Mouse (Mus musculus) gastrocnemius, postnatal 36 days (tissue): ENCODE data around the gene Xylt1. TPM values are rescaled to one million over a fixed set of nuclear protein-coding genes. Genes with fewer than 3 reads are reported as not detected.

Source experiments
- DNase-seq, 2 experiments: peaks; one replicate each; pipeline ENCODE4 v3.0.0; 2022
- intact Hi-C: fragments of 180-260 bp; cut with DNase I; formaldehyde crosslinking; loops from one replicate; pipeline ENCODE4 v1.15.1; 2025
- total RNA-seq, 2 experiments: library from RNA; stranded (reverse); gene quantifications; 2 replicates each; pipeline ENCODE4 v1.2.3; 2021

Xylt1 gene
- total RNA-seq, 2 experiments from 2014 or later = 5.0 to 5.5 TPM

DNA sequence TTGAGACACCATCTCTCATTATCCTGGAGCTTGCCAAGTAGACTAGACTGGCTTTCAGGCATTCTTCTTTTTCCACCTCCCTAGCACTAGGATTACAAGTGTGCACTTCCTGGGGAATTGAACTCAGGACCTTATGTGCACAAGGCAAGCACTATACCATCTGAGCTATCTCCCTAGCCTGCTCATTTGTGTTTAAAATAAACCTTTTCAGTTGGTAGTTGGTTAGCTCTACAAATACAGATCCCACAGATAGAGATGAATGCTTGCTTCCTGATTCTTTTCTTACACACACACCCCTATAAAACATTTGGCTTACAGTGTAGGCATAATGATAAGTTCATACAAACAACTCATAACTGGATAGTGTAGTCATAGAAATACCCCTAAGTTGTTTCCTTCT, 206.0 kb downstream of the Xylt1 start:
- DNase-seq = no peak
- intact Hi-C loops = no loop called here

DNA sequence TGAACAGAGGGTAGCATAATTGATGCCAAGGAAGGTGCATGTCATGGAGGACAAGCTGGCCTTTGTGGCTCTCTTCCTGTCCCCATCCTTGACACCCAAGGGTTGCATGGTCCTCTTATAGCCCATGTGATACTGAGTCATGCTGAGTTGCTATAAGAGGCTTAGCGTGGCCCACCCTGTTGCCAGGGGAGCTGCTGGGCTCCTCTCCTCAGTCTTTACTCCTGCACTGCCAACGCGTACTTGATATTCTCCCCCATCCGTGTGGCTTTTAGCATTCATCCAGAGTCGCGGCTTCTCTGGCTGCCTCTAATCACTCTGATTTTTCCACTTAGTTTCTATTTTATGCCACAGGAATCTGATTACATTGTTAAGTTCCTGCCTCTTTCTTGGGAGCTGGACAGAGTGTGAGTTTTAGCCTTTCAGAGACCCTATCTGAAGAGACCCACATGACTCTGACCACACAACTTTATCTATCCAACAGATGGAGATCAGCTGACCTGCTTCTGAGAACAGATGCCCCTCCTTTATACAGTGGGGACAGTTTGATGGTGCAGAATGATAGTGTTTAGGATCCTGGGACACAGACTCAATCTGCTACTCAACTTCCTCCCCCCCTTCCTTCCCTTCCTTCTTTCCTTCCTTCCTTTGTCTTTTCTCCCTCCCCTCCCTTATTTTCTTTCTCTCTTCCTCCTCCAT, 206.6 kb downstream of the Xylt1 start:
- intact Hi-C loops = no loop called here
- no peak for DNase-seq

DNA sequence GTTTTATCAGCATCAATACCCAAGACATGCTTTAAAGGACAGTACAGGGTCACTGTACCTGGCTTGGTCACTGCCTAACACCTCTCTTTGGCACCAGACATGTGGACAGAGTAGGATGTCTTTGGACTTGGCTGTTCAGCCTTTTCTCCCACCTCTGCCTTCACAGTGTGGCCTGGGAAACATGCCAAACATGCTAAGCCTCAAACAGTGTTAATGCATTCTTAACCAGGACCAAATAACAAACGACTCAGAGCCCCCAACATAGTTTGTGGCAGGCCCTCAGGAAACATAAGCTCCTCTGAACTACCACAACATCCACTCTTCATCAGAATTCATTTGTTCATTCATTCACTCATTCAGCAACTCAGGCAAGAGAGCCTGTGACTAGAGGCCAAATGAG, 207.6 kb downstream of the Xylt1 start:
- intact Hi-C loops = no loop called here
- no peak for DNase-seq

DNA sequence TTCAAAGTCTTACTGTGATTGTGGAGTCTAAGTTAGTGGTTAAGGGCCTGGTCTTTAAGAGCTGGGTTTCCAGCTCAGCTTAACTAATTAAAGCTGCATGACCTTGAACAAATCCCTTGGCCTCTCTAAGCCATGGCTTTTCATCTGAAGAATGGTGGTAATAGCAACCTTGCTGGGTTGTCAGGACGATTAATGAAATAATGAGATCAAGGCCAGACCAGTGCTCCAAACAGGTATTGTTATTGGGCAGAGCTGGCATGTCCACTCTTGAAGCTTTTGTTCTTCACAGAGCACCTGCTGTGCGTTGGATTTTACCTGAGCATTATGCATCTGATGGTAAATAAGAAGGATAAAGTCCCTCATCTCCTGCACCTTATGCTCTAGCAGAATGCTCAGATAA, 208.6 kb downstream of the Xylt1 start:
- intact Hi-C loops = no loop called here
- no peak for DNase-seq

DNA sequence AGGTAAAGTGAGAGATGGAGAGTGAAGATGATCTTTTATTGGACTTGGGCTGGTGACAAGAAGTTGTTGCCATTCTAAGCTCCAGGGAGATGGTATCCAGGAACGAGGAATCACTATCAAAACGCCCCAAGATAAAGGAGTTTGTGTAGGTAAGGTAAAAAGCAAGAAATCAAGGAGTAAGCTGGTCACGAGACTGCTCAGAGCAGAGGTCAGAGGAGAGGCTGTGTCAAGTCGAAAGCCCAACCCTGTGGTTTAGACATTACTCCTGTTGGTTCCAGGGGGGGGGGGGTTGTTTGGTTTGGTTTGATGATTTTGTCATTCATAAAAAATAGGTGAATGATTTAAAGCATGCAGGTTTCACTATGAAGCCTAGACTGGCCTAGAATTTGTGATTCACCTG, 209.0 kb downstream of the Xylt1 start:
- intact Hi-C loops = no loop called here
- DNase-seq = no peak

DNA sequence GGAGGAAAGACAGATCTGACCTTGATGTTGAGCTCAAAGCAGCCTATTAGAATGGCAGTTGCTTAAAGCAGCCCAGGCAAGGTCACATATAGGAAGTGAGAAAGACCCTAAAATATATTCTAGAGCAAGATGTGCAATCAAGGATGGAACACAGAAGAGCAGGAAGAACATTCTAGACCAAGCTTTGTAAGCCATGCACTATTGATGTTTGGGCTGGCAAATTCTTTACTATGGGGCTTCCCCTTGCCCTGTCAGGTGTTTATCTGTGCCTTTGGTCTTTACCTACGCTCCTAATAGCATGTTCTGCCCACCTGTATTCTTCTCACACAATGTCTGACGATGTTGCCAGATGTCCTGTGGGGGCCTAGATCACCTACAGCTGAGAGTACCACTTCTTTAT, 213.4 kb downstream of the Xylt1 start:
- DNase-seq = no peak
- intact Hi-C loops = no loop called here

DNA sequence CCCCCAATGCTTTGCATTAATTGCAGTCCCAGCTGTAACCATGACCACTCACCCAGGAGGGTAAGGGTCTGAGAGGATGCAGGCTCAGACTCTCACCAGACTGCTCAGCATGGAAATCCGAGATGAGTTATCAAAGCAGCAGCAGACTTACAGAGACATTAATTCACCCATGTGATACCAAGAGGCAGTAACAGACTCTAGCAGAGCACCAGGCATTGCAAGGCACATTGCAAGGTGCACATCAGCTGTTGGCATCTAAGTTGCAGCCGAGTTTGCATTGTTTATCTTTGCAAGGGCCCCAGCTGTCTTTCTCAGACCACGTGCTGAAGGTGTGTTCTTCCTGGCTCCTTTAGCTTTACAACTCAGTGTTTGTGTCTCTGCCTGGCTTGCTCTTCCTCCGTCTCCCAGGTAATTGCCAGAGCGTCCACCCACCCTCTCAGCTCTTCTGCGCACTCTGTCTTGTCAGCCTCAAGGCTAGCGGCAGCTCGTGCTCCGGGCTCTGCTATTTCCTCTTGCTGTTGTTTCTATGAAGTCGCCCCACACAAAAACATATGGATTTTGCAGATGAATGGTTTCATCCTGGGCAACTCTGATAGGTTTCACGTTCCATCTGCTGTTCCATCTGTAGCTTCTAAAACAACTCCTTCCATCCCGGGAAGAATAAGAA, 214.4 kb downstream of the Xylt1 start:
- intact Hi-C loops = no loop called here
- DNase-seq = no peak

DNA sequence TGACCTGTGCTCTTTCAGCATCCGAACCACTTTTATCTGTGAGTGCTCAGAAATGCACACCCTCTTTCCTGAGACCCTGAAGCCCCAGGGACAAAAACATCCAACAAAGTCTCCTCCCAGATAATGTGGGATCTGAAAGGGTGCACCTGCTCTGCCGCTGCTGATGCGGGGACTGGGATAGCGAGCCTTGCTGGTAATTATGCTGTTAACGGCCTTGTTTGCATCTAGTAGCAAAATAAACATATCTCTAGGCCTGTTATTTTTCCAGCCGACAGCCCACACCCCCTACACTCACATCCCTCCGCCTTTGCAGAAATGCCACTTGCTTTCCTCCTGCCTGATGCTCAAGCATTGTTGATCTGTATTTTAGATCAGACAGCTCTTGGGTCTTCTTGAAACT, 219.7 kb downstream of the Xylt1 start:
- intact Hi-C loops = no loop called here
- DNase-seq = no peak

DNA sequence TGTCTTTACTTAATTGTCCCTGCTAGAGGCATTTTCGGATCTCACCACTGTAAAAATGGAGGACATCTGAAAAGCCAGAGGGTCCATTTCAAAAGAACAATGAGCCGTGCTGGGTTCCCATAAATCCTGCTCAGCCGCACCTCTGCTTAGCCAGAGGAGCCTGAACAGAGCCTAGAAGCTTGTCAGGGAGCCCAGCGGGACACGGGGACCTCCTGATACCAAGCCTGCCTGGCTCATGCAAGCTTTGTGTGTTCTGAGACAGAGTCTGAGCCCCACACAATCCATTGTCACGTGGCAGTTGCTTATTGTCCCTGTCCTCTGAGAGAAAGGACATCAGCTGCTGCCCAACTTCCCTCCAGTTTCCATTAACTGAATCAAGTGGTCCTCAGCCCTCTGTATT, 229.7 kb downstream of the Xylt1 start:
- intact Hi-C loops = no loop called here

DNA sequence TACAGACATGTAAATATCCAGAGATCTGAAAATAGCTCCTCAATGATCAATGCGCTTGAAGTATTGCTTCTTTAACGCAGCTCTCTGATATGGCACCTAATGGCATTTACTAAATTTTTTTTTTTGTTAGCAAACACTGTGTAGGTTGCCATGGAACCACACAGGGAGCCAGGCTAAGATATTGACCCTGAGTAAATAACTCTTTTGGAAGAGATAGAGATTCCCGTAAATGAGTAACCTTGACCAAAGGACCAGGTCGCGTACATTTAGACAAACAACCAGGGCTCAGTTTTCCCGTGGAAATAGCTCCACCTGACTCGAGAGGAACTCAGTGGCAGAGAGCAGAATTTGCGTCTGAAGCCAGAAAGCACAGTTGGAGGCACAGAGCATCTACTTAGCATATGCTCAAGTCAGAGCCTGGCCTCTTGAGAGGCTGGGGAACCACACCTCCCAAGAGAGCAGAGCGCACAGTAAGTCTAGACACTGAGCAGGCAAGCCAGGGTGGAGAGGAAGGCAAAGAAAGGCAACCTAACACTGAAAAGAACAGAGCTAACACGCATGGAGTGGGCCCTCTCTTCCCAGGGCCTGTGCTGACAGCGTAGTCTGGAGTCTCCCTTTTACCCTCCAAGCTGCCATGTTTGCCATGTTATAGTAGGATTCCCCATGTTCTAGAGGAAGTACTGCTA, 232.2 kb downstream of the Xylt1 start:
- intact Hi-C loops = no loop called here
- no peak for DNase-seq

More for the DNA sequence above, 229.7 kb downstream of the Xylt1 start:
- DNase-seq = no peak

DNA sequence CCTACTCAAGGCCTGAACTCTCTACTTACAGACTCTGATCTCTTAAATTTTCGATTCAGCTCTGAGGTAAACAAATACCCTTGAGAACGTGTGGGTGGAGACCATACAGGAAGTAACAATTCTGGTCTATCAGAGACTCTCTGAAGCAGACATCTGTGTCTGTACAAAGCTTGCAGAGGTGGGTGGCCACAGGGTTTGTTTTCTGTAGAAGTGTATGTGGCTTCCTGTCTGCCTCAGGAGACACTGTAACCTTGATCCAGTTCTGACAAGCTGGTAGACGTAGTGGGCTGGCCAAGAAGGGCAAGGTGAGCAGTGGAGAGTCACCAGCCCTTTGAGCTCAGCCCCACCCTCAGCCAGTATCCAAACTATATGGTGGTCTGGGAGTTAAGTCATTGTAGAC, 233.0 kb downstream of the Xylt1 start:
- no peak for DNase-seq
- intact Hi-C loops = no loop called here

DNA sequence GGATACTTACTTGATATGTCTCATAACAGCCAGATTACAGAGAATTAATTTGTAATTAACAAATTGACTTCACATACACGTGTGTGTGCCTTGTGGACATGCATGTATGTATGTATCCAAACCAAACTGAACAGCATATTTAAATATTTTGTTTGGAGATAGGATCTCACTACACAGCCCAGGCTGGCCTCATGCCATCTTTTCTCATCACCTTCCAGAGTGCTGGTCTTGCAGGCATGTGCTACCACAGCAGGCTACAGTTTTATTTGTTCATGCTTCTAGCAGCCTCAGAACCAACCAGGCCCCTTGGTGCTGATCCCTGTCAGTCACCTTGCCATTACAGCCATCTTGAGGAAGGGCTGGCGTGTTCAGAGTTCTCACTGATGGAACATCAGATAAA, 233.6 kb downstream of the Xylt1 start:
- intact Hi-C loops = no loop called here
- DNase-seq = no peak

DNA sequence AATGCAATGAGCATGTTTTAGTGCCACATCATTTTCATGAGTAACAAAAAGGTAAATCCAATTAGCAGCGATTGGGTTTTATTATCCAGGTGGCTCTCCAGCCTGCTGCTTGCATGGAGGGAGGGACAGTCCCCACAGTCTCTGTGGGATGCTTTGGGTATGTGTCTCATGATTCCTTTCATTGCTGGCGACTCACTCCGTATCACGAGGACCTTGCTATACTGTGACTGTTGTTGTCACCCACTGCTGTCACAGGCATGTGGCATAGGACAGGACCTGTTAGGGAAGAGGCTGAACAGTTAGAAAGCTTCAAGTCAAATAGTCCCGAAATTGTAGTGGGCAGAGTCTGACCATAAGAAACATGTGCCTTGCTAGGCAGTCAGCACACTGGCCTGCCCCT, 234.1 kb downstream of the Xylt1 start:
- DNase-seq = no peak
- intact Hi-C loops = no loop called here

DNA sequence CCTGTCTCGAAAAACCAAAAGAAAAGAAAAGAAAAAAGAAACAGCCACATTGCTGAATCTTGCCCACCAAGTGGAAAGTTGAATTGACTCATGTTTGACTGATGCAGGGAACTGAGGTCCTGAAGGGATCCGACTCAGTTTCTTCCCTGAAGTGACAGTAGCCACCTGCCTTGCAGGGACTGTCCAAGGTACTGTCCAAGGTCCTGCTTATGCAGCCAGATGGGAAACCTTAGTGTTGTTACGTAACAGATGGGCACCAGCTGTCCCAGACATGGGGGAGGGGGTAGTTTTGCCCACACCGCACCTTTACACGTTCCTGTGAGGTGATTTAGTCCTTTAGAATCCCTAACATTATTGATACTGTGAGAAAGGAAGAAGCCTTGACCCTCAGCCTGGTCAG, 235.5 kb downstream of the Xylt1 start:
- intact Hi-C loops = no loop called here
- no peak for DNase-seq

DNA sequence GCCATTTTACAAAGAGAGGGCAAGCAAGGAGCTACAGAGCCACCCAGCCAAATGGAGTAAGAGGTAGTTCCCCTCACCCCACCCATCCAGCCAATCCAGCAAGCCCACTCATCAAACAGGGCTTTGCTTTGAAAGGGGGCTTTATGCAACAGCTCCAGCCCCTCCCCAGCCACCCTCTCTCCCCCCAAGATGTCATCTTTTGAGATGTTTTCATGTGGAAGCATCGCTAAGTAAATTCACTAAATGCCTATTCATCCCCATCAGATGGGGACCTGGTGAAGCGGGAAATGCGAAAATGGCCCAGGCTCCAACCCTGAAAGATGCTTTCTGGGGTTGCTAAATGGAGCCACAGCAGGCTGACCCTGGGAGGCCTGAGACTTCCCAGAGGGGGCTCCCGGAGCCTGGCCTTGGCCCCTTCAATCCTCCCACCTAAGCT, 238.0 kb downstream of the Xylt1 start:
- intact Hi-C loops = no loop called here
- DNase-seq = no peak

DNA sequence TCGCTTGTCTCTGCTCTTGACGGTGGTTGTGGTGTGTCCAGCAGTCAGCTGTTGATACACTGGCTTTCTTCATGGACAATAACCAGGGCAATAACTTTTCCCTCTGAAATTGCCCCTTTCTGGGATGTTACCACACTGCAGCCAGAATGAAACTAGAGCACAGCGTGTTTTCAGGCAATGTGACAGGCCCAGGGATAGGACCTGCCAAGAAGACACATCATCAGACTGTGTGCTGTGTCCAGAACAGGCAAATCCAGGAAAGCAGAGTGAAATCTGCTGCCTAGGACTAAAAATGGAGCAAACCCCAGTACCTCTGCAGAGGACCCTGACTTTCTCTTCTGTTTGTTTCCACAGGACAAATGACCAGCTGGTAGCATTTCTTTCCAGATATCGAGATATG, 240.8 kb downstream of the Xylt1 start:
- intact Hi-C loops = loop anchor here (5.0 kb wide), 1 partner anchor 304 kb away; no protein-coding TSS in a partner anchor
- no peak for DNase-seq

DNA sequence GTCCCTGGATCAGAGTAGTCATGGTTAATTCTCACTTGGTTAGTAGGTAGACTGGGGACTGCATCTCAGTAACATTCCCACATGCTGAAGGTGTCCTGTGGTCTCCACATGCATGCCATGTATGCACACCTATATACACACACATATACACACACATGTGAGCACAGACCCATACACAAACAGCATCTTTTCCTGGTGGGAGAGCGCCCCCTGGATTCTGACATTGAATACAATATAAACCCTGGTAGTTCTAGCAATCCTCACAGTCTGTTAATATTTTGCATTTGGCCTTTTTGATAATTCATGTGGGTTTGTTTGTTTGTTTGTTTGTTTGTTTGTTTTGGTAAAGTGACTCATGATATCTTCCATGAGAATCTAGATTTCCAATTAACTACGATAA, 242.0 kb downstream of the Xylt1 start:
- intact Hi-C loops = loop anchor here (2.0 to 5.0 kb wide), 2 partner anchors 240 to 305 kb away; no protein-coding TSS in a partner anchor
- DNase-seq = peak in 1 of 2 experiments; percentile 49

DNA sequence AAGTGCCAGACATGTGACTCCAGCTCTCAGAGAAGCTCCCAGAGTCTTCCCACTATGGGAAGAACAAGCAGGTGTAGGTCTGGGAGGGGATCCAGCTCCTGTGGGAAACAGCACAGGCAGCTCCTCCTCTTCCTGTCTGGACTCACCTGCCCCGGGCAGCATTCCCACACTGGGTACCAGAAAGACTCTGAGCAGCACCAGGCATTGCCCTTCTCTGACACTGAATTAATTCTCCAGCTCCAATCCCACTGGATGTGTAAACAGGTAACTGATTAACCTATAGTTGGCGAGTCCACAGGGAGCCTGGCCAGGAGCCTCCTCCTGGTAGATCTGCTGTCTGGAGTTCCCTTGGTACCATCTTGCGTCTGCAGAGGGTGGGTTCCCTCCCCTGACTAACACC, 248.0 kb downstream of the Xylt1 start:
- intact Hi-C loops = no loop called here
- no peak for DNase-seq

DNA sequence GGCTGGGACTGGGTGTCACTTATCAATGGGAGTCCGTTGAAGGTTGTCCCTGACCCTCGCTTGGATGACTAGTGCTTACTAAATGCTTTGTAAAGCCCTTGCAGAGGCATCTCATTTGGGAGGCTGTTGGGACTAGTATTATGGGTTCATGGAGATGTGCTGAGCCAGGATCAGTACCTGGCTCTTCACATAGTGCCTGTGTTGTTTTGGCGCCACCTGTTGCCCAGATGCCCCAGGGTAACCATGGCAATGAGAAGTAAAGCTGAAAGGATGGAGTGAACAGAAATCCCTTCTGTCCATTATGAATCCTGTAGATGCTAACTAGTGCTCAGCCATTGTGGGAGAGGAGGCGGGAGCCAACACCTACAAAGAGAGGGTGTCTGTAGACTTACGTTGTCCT, 249.9 kb downstream of the Xylt1 start:
- intact Hi-C loops = no loop called here
- no peak for DNase-seq

DNA sequence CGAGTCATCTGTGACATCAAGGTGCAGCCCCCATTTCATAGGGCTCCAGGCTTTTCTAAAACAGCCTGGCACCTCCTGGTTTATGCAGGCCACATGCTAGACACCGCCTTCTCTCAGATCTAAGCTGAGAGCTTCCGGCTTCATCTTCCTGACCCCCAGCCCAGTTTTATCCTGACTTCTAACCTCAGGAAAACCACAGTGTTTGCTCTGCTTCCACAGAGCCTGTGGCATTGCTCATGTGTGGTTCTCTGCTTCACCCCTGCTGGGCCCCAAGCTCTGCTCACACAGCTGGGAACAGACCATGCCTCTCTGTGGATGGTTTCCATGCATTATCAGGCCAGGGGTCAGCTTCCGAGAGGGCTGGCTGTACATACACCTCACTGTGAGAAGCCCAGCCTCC, 254.8 kb downstream of the Xylt1 start:
- DNase-seq = no peak
- intact Hi-C loops = no loop called here

DNA sequence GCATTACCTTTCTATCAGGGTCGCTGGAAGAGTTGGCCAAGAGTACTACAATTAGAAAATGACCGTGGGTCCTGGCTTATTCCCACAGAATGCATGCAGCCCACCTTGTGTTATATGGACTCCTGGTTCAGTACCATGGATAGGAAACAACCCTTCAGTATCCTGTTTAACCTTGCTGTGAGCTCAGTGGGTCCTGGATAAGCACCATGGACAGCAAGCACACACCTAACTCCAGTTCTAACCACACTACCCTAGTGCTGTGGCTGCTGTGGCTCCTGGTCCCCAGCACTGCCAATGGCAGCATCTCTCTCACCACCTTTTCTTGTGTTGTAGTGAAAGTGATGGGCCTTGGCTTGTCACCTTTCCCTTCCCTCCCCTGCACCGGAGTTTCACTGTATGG, 255.9 kb downstream of the Xylt1 start:
- intact Hi-C loops = no loop called here
- DNase-seq = no peak

DNA sequence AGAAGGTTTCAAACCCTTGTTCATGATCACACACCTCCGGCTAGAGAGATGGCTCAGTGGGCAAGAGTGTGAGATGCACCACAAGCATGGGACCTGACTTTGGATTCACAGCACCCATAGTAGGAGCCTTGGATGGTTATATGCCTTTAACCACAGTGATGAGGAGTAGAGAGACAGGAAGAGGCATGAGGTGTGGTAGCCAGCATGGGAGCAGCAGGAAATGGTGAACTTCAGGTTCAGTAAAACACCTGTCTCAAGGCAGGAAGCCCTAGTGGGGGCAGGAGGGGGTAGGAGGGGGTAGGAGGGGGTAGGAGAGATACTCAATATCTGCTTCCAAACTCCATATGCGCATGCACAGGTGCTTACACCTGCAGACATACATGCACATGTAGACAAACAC, 257.2 kb downstream of the Xylt1 start:
- intact Hi-C loops = no loop called here
- no peak for DNase-seq
